Mouse (Mus musculus): Measurements from ENCODE around the gene Atoh1. TPM values are rescaled to one million over a fixed set of nuclear protein-coding genes. Genes with fewer than 3 reads are reported as not detected.

The Atoh1 gene
- polyA plus RNA-seq, 2 experiments, result not detected

DNA sequence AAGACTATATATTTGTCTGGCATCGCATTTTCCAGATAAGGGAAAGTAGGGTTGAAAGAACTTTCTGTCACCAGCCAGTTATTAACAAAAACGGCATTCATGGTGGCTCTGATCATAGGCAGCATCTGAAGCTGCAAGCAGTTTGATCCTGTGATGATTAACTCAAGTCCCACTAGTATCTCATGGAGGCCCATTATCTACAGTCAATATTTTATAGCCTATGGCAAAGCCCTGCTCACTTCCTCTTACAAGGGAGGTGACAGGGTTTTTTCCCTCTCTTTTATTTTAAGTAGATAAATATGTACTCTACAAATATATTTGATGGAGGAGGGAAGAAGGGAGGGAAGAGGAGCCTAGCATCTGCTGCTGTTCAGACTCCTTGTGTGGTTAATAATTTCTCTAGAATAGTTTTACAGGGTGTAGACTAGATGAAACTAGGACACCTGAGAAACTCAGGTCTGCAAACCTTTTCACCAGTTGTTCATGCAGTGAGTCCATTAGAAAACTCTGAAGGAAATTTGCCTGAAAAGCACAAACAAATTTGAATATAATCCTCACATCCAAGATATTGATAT is 14.1 kb downstream of the Atoh1 start:
- no peaks in the 10 kb centered on the region for H3K27me3 ChIP-seq (ENCODE audit: control insufficient read depth, insufficient read depth, low read length)
- no peak overlapping the region for H3K4me3 ChIP-seq (ENCODE audit: insufficient read depth in 1 of 2, low read depth in 2 of 2, low read length in 2 of 2)
- H3K4me1 ChIP-seq (replicated peaks; ENCODE audit: control insufficient read depth in 2 of 2, insufficient read depth in 2 of 2, low read length in 1 of 2), result no peaks in the 10 kb centered on the region
- no peak for ATAC-seq (ENCODE audit: insufficient read depth)
- no peaks in the 10 kb centered on the region for H3K9me3 ChIP-seq (ENCODE audit: control insufficient read depth, low read length)
- no peaks in the 10 kb centered on the region for H3K36me3 ChIP-seq (replicated peaks; ENCODE audit: control insufficient read depth, insufficient read depth, low read depth)
- no peak for TF ChIP-seq EP300 (IDR thresholded peaks at IDR 0.05; ENCODE audit: low read depth)
- no peak for TF ChIP-seq CTCF (IDR thresholded peaks at IDR 0.05; ENCODE audit: low read depth)
- H3K9ac ChIP-seq (replicated peaks), result no peak overlapping the region
- 50% methylated on average over 2 of the region's 2 CpGs for WGBS (ENCODE audit: insufficient replicate concordance)
- H3K27ac ChIP-seq, result no peak overlapping the region
- no peak overlapping the region for H3K4me2 ChIP-seq (ENCODE audit: low read depth)
- no peak for DNase-seq (ENCODE audit: low read depth in 3 of 3, low spot score in 3 of 3)

DNA sequence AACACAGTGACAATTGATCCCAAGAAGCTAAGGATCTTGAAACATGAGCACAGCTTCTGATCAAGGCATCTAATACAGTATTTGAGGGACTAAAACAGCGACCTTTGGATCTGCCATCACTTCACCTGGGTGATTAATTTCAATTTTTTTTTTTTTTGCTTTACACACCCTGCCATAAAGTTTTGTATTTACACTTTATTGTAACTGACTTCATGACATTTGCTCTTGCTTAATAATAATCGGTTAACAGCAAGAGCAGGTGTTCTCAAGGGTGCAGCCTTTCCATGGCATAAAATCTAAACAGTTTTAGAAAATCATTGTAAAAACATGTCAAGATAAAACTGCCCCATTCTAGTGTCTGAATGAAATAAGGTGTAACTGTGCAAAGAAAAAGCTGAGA is 25.6 kb downstream of the Atoh1 start:
- WGBS (ENCODE audit: insufficient replicate concordance), result 40% methylated on average over 2 of the region's 2 CpGs
- Histone ChIP-seq H3K4me2 (ENCODE audit: low read depth) (no peak overlapping the region), H3K9me3 (ENCODE audit: control insufficient read depth, low read length) (no peaks in the 10 kb centered on the region), H3K9ac (replicated peaks) (no peak overlapping the region), H3K36me3 (replicated peaks; ENCODE audit: control insufficient read depth, insufficient read depth, low read depth) (no peaks in the 10 kb centered on the region), H3K27ac (no peak overlapping the region), H3K27me3 (ENCODE audit: control insufficient read depth, insufficient read depth, low read length) (no peaks in the 10 kb centered on the region), H3K4me3 (ENCODE audit: insufficient read depth in 1 of 2, low read depth in 2 of 2, low read length in 2 of 2) (no peak overlapping the region), H3K4me1 (replicated peaks; ENCODE audit: control insufficient read depth in 2 of 2, insufficient read depth in 2 of 2, low read length in 1 of 2) (no peaks in the 10 kb centered on the region)
- TF ChIP-seq EP300 (IDR thresholded peaks at IDR 0.05; ENCODE audit: low read depth) (no peak), CTCF (IDR thresholded peaks at IDR 0.05; ENCODE audit: low read depth) (no peak)
- no peak for DNase-seq (ENCODE audit: low read depth in 3 of 3, low spot score in 3 of 3)
- no peak for ATAC-seq (ENCODE audit: insufficient read depth)

DNA sequence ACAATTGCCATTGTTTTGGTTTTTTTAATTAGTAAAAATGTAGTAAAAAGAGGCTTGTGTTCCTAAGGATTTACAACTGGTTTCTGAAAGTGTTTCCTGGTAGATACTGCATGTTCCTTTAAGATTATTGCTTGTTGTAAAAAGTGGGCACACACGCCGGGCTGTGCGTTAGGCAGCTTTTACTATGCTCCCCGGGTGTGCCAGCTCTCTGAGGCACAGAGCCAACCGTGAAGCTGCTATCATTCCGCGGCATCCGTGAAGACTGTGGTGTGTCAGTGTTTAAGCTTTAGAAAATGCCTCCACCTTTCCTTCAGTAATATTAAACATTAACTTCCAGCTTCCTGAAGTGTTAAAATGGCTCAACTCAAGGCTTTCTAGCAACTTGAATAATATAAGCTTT is 35.0 kb downstream of the Atoh1 start:
- no peak overlapping the region for H3K4me3 ChIP-seq (ENCODE audit: insufficient read depth in 1 of 2, low read depth in 2 of 2, low read length in 2 of 2)
- ATAC-seq (ENCODE audit: insufficient read depth) (no peak), DNase-seq (ENCODE audit: low read depth in 3 of 3, low spot score in 3 of 3) (no peak)
- H3K27ac ChIP-seq, result no peak overlapping the region
- H3K4me1 ChIP-seq (replicated peaks; ENCODE audit: control insufficient read depth in 2 of 2, insufficient read depth in 2 of 2, low read length in 1 of 2), result no peaks in the 10 kb centered on the region
- WGBS (ENCODE audit: insufficient replicate concordance), result 71% methylated on average over 8 of the region's 8 CpGs
- TF ChIP-seq CTCF (IDR thresholded peaks at IDR 0.05; ENCODE audit: low read depth), result no peak
- no peak for TF ChIP-seq EP300 (IDR thresholded peaks at IDR 0.05; ENCODE audit: low read depth)
- H3K36me3 ChIP-seq (replicated peaks; ENCODE audit: control insufficient read depth, insufficient read depth, low read depth), result no peaks in the 10 kb centered on the region
- no peak overlapping the region for H3K9ac ChIP-seq (replicated peaks)
- no peaks in the 10 kb centered on the region for H3K27me3 ChIP-seq (ENCODE audit: control insufficient read depth, insufficient read depth, low read length)
- H3K9me3 ChIP-seq (ENCODE audit: control insufficient read depth, low read length), result no peaks in the 10 kb centered on the region
- no peak overlapping the region for H3K4me2 ChIP-seq (ENCODE audit: low read depth)

DNA sequence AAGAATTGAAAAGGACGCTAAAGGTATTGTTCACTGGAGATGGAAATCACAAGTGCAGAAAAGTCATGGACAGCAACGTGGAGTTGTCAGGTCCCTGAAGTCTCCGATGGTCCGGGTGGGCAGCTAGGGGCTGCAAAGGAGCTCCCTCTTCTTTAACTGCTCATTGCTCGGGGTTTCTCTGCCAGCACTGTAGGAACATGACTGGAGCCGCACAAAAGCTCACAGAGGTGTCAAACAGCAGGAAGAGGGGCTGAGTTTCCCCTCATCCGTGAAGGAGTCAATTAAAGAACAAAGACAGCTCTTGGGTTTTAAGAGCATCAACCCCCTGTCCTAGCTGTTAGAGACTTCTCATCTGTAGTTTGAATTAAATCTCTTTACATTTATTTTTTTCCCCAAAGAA is 44.5 kb downstream of the Atoh1 start:
- 18% methylated on average over 7 of the region's 7 CpGs for WGBS (ENCODE audit: insufficient replicate concordance)
- Histone ChIP-seq H3K4me2 (ENCODE audit: low read depth) (no peak overlapping the region), H3K4me3 (ENCODE audit: insufficient read depth in 1 of 2, low read depth in 2 of 2, low read length in 2 of 2) (no peak overlapping the region), H3K36me3 (replicated peaks; ENCODE audit: control insufficient read depth, insufficient read depth, low read depth) (no peaks in the 10 kb centered on the region), H3K9me3 (ENCODE audit: control insufficient read depth, low read length) (no peaks in the 10 kb centered on the region), H3K27ac (no peak overlapping the region), H3K27me3 (ENCODE audit: control insufficient read depth, insufficient read depth, low read length) (no peaks in the 10 kb centered on the region), H3K9ac (replicated peaks) (no peak overlapping the region), H3K4me1 (replicated peaks; ENCODE audit: control insufficient read depth in 2 of 2, insufficient read depth in 2 of 2, low read length in 1 of 2) (no peaks in the 10 kb centered on the region)
- ATAC-seq (ENCODE audit: insufficient read depth) (no peak), DNase-seq (ENCODE audit: low read depth in 3 of 3, low spot score in 3 of 3) (no peak)
- TF ChIP-seq EP300 (IDR thresholded peaks at IDR 0.05; ENCODE audit: low read depth) (no peak), CTCF (IDR thresholded peaks at IDR 0.05; ENCODE audit: low read depth) (no peak)
